Mouse (Mus musculus) lung, adult 2 months (tissue): Measurements from ENCODE around the gene Kifc5b.

Experiments used
- CTCF ChIP-seq: fragments of 200-500 bp; IDR thresholded peaks from 2 replicates; pipeline ENCODE4 v1.5.1; 2011; ENCODE audit warnings: mild to moderate bottlenecking, low read length, control low read depth; ENCODE audit not compliant: insufficient read depth
- POLR2A ChIP-seq: fragments of 200-500 bp; IDR thresholded peaks from 2 replicates; pipeline ENCODE4 v1.6.1; 2011; ENCODE audit warnings: low read depth, mild to moderate bottlenecking, control low read depth, low read length, borderline replicate concordance; ENCODE audit errors: extremely low read depth

- TF ChIP-seq POLR2A: no peak
- no peak for TF ChIP-seq CTCF
These were observed 64.2 kb downstream of the Kifc5b start for GRCm38 (mm10) chr17:26981050-26981449.
